Mouse (Mus musculus) hematopoietic stem cell, adult 5-6 weeks (primary cell): ENCODE measurements at regions not wholly inside any gene's neighbourhood (a gene's known extent, or its start where the extent isn't known, plus 50 kb on each side); places are given as distances from the start of the nearest gene placed in this dataset.
A peak's percentile ranks its signal among the peaks of the same experiment; 100 is the strongest.

Experiments used
- ATAC-seq, 2 experiments: fragments of 125-278 bp in 1 of 2; replicated peaks in 1 of 2; 2 replicates each; pipeline ENCODE4 v1.8.0; 2016 to 2017; ENCODE audit warnings: inconsistent platforms in 2 of 2, mild to moderate bottlenecking in 2 of 2, moderate number of reproducible peaks in 2 of 2, low read depth in 1 of 2, moderate TSS enrichment in 1 of 2; ENCODE audit not compliant: low FRiP score in 2 of 2, poor library complexity in 2 of 2, severe bottlenecking in 2 of 2, insufficient read depth in 1 of 2, low TSS enrichment in 1 of 2

DNA sequence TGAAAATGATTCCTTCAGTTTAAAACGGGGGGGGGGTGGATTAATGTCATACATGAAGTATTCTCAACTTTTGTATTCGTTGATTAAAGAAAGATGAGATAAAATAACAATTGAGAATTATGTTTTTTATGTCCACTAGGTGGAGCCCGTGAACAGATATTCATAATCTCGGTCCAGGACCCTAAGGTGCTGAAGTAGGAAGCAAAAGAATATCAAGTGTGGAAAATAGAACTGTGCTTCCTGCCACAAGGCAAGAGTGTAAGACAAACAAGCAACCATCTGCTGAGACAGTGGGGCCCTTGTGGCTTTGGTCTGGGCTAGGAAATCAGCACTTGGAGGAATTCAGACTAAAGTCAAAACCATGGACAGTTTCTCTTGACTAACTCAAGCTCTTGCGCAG is 50.9 kb upstream of the Kap start:
- ATAC-seq, result peak; percentile 99 to 100

DNA sequence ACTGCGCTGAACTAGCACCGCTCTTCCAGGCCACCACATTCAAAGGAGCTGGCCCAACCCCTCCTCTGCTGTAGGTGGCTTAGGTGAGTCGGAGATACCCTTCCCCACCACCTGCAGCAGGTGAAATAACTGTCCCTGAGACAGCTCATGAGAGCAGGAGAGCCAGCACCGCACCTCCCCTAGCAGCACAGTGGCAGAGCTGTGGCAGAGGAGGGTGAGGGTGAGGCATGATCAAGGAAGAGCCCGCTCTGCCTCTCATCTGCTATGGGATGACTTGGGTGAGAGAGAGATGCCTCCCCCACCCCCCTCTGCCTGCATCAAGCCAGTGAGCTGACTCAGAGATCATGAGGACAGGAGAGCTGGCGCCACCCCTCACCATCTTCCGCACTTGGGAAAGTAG is 81.1 kb upstream of the Kap start:
- ATAC-seq, result no peak; a peak in 1 of 4 replicates

DNA sequence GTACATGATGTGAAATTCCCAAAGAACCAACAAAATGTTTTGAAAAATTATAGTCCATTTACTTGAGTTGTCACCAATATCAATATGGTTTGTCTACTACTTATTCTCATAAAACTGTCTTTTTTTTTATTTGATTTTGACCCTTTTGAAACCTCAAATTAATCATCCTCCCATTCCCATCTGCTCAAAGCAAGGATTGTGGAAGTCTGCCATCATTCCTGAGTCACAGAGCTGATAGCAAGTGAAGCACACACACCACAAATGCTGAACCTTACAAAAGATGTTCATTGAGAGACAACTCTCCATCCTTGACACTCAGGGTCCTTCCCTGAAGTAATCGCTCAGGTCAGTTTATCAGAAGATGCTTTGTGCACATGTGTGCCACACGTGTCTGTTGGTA is 82.1 kb upstream of the Kap start:
- ATAC-seq, result no peak

DNA sequence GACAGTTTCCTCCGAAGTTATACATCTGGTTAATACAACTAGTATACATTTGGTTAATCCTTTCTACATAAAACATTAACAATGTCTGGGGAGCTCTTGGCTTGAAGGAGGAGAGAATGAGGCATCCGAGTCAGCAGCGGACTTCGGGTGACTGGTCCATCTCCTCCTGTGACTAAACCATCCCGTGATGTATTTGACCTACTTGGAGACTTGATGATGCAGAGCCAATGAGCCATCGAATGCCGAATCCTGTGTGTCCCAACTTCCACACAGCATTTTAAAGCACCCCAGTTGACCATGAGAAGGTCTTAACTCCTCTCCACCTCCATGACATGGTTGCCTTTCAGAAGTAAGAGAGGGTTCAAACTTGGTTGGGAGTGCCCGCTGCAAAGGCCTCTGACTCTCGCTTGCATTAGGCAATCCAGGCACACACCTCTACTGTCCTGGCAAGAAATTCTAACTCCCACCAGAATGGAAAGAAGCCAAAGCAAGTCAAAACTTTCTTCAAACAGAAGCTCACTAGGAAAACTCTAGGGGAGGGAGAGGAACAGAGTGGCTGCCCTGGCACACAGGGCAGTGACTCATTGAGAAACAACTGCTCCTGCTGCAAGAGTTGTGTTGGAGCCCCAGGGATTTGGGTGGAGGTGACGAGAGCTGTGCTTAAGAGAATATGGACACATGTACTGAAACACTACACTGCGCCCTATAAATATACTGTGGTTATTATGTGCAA is 75.4 kb upstream of the Etv6 start:
- ATAC-seq, result no peak

DNA sequence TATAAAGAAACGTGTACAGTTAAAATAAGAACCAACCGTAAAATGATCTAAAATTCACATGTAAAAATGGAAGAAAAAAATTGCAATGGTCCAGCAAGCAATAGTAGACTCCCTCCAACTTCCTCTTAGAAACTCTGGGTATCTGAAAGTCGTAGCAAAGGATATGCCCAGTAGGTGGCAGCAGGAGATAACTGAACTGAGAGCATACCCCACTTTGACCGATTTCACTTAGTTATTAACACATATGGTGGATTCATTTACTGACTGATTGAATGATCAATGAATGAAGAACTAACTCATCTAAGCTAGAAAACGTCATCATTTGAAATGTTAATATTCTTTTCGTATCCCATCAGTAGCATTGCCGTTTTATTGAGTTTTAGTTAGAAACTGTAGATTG is 74.8 kb upstream of the Etv6 start:
- ATAC-seq, result peak; percentile 95 to 98

DNA sequence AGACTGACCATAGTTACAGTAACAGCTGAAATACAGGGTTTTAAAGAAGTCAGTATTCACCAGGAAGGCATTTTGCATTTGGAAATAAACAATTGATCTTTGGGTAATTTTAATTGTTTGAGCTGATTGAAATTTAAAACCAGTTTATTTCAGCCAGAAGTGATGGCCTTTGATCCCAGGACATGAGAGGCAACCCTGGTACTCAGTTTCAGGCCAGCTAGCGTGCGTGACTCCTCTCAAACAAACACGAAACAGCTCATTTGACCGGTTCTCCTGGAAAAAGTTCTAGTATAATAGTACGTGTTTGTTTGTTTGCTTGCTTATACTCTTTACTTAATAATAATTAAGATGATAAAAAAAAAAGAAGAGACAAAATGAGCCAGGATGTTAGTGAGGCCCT is 72.9 kb upstream of the Etv6 start:
- ATAC-seq, result no peak

DNA sequence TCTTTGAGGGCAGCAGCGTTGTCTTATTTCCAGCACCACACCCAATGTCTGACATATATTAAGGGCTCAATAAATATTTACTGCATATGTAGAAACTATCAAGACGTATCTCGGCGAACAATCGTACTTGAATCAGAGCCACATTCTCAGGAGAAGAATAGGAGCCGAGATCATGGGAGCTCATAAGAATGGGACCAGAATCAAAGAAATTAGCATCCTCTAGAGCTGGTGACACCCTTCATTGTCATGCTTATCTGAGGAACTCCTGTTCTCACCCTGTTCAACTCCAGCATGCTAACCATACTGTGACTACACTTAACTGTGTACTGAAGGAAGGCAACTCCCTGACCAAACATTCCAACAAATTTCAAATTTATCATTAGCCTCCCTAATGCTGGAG is 72.2 kb upstream of the Etv6 start:
- no peak for ATAC-seq

DNA sequence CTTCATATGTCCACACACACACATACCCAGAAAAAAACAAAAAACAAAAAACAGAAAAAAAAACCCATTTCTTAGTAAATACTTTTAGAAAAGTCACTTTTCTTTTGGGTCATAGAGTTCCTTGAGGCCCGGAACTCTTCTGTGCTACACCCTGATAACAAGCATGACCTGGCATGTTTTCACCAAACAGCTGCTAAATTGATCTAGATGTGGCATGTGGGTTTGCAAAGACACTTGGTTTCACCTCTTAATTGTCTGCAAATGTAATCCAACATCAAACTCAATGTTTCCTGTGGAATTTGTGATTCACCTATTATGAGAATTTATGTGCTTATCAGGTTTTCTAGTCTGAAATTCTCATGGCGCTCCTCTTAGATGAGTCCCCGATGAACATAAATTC is 68.2 kb upstream of the Etv6 start:
- peak in 1 of 2 experiments; percentile 45; a peak in 2 of 4 replicates for ATAC-seq

DNA sequence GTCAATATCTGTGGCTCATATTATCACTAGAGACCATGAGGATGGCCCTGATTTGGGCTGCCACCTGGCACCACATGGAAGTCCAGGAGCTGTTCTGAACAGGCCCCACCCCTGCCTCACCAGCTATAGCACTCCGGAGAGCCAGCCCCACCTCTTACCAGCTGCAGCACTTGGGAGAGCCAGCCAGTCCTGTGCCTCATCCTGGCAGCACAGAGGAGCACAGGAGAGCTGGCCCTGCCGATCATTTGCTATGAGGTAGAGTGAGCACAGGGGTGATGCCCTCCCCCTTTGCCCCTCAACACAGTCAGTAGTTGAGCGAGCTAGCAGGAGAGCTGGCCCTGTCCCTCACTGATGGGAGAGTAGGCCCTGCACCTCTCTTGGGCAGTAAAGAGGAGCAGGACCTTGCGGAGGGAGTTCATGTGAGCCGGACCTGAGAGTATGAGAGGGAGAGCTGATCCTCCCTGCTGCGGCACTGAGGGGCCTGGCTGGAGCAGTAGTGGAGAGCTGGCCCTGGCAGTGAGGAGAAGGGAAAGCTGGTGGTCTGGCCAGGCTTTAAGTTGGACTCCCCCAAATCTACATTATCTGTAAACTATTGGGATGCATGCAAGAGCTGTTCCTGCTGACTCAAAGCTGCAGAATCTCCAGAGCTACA is 63.3 kb upstream of the Etv6 start:
- no peak; a peak in 1 of 4 replicates for ATAC-seq

DNA sequence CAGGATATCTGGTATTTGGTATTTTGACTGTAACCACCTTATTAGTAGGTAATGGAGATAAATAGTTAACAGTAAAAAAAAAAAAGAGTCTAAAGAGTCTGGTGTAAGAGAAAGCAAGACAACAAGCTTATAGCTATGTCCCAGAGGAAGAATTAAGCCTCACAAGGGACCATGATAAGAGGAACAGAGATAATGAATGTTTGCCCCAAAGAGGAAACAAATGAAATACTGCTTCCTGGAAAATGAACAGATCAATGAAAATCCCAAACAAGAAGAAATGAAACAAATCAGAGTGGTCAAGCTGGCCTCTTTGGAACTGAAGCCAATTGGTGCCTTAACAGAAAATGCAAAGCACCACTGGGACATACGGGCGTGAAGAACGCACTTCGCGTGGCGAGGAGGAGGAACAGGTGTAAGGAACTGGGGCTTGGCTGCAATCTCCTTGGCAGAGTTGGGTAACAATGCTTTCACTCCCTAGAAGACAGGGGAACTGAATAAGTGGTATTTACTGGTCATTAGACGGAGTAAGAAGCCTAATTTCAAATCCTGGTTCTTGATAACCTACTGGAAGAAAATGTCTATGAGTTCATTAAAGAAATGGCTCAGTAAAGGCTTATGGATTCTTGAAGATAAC is 62.2 kb upstream of the Etv6 start:
- ATAC-seq, result no peak; a peak in 1 of 4 replicates

DNA sequence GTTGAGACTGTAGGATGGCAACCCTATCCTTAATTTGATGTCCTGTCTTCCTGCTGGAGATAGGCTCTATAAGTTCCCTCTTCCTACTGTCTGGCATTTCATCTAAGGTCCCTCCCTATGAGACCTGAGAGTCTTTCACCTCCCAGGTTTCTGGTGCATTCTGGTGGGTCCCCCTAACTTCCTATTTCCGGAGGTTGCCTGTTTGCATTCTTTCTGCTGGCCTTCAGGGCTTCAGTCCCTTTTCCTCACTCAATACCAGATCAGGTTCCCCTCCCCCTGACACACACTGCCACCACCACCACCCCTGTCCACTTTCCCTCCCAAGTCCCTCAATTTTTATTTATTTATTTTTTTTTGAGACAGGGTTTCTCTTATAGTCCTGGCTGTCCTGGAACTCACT is 59.5 kb upstream of the Etv6 start:
- ATAC-seq, result no peak

DNA sequence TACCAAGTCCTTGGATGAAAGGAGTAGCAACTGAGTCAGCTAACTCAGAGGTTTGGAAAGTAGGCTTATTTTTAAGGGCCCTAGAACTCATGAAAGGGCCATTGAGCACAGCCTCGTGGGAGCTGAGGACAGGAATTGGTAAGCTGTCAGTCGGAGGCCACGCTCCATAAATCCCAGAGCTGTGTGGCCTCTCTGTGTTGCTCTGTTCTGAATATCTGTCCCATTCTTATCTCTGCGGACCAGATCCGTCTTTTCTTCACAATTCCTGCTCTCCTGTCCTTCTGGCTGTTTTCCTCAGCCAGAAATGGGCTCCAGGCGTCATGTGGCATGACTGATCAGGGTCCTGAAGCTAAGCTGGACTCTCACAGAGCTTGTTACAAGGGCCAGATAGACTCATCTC is 58.6 kb upstream of the Etv6 start:
- ATAC-seq, result no peak

DNA sequence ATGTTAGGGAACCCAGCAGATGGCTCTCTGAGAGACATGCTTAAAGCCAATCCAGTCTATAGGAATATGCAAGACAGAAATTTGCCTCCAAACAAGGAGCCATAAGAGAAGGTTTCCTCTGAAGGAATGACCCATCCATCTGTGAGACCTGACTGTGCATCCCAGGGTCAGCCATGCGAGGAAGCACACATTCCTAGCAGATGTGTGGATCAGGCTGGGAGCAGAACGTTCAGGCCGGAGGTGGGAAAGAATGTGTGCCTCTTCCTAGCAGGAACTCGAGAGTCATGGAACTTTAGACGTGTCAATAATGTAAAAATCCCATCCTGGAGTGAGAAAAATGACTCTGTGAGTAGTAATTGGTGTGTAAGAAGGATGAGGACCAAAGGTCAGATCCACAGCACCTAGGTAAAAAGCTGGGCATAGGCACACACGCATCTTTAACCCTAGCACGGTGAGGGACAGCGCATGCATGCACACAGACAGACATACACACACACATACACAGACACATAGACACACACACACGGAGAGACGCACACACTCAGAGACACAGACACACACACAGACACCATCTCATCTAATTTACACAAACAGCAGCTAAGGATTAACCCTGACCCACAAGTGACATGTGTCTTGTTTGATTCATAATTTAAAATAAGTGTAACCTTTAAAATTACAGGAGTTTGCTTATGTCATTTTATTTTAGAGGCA is 51.5 kb upstream of the Etv6 start:
- ATAC-seq, result no peak

DNA sequence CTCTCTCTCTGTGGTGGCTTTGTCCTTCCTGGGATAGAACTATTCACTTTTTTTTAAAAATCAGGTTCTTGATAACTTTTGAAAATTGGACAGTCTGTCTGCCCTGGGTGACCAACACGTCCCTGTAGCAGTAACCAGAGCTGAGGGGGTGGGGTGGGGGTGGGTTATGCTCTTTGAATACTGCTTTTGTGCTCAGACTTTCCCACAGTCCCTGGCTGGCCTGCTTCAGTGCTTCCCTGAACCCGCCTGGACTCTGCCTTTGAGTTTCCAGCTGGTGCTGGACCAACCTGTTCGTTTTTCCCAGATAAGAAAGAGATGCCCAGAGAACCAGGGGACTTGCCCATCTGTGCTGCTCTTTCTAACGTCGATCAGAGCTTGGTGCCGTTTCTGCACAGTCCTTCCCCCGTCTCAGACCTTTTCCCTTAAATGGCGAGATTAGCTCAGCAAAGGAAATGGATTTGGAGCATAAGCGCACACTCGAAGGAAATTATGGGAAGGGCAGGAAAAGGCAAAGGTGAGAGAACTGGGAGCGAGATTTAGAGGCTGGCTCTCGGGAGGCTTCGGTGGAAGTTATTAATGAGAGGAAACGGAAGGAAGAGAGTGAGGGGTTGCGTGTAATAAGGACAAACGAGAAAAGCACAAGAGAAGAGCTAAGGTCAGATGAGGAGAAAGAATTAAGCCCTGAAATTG is 50.7 kb upstream of the Etv6 start:
- ATAC-seq, result no peak
